Mouse (Mus musculus): Measurements from ENCODE around the gene Snap47. TPM values are rescaled to one million over a fixed set of nuclear protein-coding genes. Genes with fewer than 3 reads are reported as not detected.

Gene Snap47
- polyA plus RNA-seq, 1 experiment from 2014 or later, result 54.0 TPM

DNA sequence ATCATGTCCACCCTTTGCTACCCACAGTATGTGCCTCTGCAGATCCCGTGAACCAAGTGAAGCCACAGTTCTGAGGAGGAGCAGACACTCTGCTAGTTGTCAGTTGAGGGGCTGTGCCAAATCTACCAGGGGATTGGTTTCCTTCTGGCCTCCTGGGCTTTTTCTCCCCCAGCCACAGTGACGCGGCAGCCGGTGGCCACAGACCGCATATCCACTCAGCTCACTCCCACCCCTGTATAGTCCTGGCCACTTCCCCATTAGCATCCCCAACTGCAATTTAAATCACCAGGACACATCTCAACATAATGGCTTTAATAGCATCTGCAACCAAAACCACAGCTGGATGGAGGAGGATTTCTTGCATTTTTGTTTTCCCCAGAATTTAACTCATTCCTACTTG lies 32.3 kb downstream of the Snap47 start:
- H3K4me1 ChIP-seq (ENCODE audit: insufficient read depth, low read depth, low read length), result no peaks in the 10 kb centered on the region; the same call in 1 of the 2 replicates
- WGBS, result 90% methylated on average over 3 of the region's 5 CpGs
- H3K27me3 ChIP-seq (replicated peaks; ENCODE audit: insufficient read depth, low read length), result no peaks in the 10 kb centered on the region
- no peak for ATAC-seq
- no peaks in the 10 kb centered on the region; the same call in 1 of the 2 replicates for H3K36me3 ChIP-seq (ENCODE audit: insufficient read depth, low read length)
- H3K4me2 ChIP-seq (replicated peaks; ENCODE audit: low read depth, low read length), result no peak overlapping the region
- no peak overlapping the region for H3K4me3 ChIP-seq (ENCODE audit: low read depth, low read length)
- no peak for TF ChIP-seq EP300 (IDR thresholded peaks at IDR 0.05)
- TF ChIP-seq CTCF (IDR thresholded peaks at IDR 0.05), result no peak
- no peak overlapping the region for H3K9ac ChIP-seq (replicated peaks; ENCODE audit: low read depth)
- no peaks in the 10 kb centered on the region for H3K9me3 ChIP-seq (ENCODE audit: low read length)
- H3K27ac ChIP-seq (ENCODE audit: low read length), result no peak overlapping the region
- no peak for DNase-seq (ENCODE audit: low spot score)

DNA sequence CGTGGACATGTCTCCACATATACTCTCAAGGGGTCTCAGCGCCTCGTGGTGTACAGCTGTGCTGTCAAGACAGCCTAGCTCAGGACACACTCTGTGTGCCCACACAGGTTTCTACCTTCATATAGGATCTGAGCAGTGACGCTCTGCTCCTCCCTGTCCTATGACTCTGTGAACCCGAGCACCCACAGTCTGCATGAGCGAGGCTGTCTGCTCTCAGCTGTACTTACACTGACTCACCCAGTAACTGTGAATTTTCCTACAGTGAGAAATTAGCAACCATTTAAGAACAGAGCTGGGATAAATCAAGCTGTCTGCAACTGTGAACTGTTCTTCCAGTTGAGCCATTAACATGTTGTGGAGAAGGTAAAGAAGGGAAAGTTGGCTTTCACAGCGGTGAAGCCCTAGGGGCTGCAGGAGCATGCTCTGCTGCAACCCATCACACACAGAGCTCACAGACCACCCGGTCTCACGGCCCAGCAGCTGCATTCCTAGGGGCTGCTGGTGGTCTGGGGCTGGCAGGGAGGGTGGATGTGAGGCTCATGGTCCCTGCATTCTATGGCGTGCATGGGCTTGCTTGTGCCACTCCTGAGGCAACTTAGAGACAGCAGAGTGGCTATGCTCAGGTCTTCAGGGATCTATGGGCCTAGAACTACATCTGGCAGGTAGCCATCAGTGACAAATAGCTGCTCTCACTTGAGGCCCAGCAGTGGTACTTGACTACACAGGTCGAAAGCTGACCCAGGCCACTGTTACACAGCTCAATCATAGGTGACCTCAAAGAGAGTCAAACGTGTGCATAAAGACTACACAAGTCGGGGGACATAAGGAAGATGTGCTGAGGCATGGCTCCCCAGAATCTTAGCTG lies 37.8 kb downstream of the Snap47 start:
- Histone ChIP-seq H3K4me2 (replicated peaks; ENCODE audit: low read depth, low read length) (no peak overlapping the region), H3K27me3 (replicated peaks; ENCODE audit: insufficient read depth, low read length) (no peaks in the 10 kb centered on the region), H3K9me3 (ENCODE audit: low read length) (no peaks in the 10 kb centered on the region), H3K27ac (ENCODE audit: low read length) (no peak overlapping the region), H3K36me3 (ENCODE audit: insufficient read depth, low read length) (no peaks in the 10 kb centered on the region), H3K4me3 (ENCODE audit: low read depth, low read length) (no peak overlapping the region), H3K9ac (replicated peaks; ENCODE audit: low read depth) (no peak overlapping the region), H3K4me1 (ENCODE audit: insufficient read depth, low read depth, low read length) (no peaks in the 10 kb centered on the region; the same call in 1 of the 2 replicates)
- 79% methylated on average over 13 of the region's 13 CpGs for WGBS
- DNase-seq (ENCODE audit: low spot score) (no peak), ATAC-seq (no peak)
- TF ChIP-seq CTCF (IDR thresholded peaks at IDR 0.05) (no peak), EP300 (IDR thresholded peaks at IDR 0.05) (no peak)

DNA sequence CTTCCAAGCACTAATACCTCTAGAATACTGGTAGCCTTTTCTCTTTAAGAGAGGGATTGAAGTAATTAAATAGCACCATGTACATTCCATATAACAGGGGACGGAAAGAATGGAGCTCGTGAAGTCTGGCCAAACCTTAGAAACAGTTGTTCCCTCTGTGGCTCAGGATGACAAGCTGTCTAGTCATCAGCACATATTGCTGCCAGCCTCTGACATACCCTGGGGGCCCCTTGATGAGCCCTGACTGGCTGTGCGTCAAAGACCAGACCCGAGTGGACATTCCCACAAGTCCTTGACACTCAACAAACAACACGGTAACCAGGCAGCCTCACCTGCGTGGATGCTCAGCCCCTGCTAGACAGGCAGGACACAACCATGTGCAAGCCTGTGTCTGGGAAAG lies 38.9 kb downstream of the Snap47 start:
- H3K9me3 ChIP-seq (ENCODE audit: low read length), result no peaks in the 10 kb centered on the region
- H3K27ac ChIP-seq (ENCODE audit: low read length), result no peak overlapping the region
- H3K4me3 ChIP-seq (ENCODE audit: low read depth, low read length), result no peak overlapping the region
- H3K4me1 ChIP-seq (ENCODE audit: insufficient read depth, low read depth, low read length), result no peaks in the 10 kb centered on the region; the same call in 1 of the 2 replicates
- 67% methylated on average over 6 of the region's 6 CpGs for WGBS
- H3K27me3 ChIP-seq (replicated peaks; ENCODE audit: insufficient read depth, low read length), result no peaks in the 10 kb centered on the region
- TF ChIP-seq CTCF (IDR thresholded peaks at IDR 0.05) (no peak), EP300 (IDR thresholded peaks at IDR 0.05) (no peak)
- no peak for DNase-seq (ENCODE audit: low spot score)
- no peak overlapping the region for H3K4me2 ChIP-seq (replicated peaks; ENCODE audit: low read depth, low read length)
- ATAC-seq, result no peak; the same call in 1 of the 2 replicates
- no peak overlapping the region for H3K9ac ChIP-seq (replicated peaks; ENCODE audit: low read depth)
- H3K36me3 ChIP-seq (ENCODE audit: insufficient read depth, low read length), result peaks cover 7% of the 10 kb centered on the region; the same call in 1 of the 2 replicates

DNA sequence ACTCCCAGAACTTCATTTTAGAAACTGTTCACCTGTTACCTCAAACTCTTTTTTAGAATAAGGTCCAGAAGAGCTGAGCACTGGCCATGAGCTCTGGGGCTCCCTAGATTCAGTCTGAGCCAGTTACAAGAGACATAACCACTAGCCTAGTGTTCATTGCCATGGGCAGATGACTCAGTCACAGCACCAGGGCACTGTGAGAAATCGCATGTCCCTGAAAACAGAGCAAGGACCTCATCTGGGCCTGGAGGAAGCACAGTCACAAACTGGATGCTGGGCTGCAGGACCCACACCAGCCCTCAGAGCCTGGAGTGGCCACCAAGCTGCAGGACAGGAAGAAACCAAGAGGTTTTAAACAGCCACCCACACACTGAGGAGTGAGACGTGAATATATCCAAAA lies 40.1 kb downstream of the Snap47 start:
- ATAC-seq, result no peak
- 47% methylated on average over 2 of the region's 2 CpGs for WGBS

DNA sequence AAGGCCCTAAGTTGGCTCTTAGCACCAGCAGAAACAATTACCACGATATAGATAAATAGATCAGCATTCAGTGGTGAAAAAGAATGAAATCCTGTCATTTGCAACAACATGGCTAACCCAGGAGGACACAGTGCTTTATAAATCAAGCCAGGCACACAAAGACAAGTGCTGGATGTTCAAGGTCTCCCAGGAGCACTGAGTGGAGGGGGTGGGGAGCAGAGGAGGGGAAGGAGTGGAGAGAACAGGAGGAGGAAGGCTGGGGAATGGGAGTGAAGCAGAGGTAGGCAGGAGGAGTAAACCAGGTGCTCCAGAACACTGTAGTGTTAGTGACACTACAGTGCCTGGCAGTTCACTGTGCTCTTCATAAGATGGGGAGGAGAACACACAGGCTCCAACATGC lies 45.2 kb downstream of the Snap47 start:
- H3K36me3 ChIP-seq (ENCODE audit: insufficient read depth, low read length), result peaks cover 7% of the 10 kb centered on the region; the same call in 1 of the 2 replicates
- ATAC-seq (no peak), DNase-seq (ENCODE audit: low spot score) (no peak)
- H3K27me3 ChIP-seq (replicated peaks; ENCODE audit: insufficient read depth, low read length), result no peaks in the 10 kb centered on the region
- no peaks in the 10 kb centered on the region; the same call in 1 of the 2 replicates for H3K4me1 ChIP-seq (ENCODE audit: insufficient read depth, low read depth, low read length)
- H3K9me3 ChIP-seq (ENCODE audit: low read length), result no peaks in the 10 kb centered on the region
- TF ChIP-seq CTCF (IDR thresholded peaks at IDR 0.05), result no peak
- TF ChIP-seq EP300 (IDR thresholded peaks at IDR 0.05), result no peak
- H3K4me3 ChIP-seq (ENCODE audit: low read depth, low read length), result no peak overlapping the region
- no peak overlapping the region for H3K9ac ChIP-seq (replicated peaks; ENCODE audit: low read depth)
- H3K4me2 ChIP-seq (replicated peaks; ENCODE audit: low read depth, low read length), result no peak overlapping the region
- no peak overlapping the region for H3K27ac ChIP-seq (ENCODE audit: low read length)
- 88% methylated on average over 1 of the region's 1 CpGs for WGBS

More for the DNA sequence above, 40.1 kb downstream of the Snap47 start:
- Histone ChIP-seq H3K36me3 (ENCODE audit: insufficient read depth, low read length) (peaks cover 7% of the 10 kb centered on the region; the same call in 1 of the 2 replicates), H3K27ac (ENCODE audit: low read length) (no peak overlapping the region), H3K4me3 (ENCODE audit: low read depth, low read length) (no peak overlapping the region), H3K27me3 (replicated peaks; ENCODE audit: insufficient read depth, low read length) (no peaks in the 10 kb centered on the region), H3K9me3 (ENCODE audit: low read length) (no peaks in the 10 kb centered on the region), H3K4me1 (ENCODE audit: insufficient read depth, low read depth, low read length) (no peaks in the 10 kb centered on the region; the same call in 1 of the 2 replicates), H3K4me2 (replicated peaks; ENCODE audit: low read depth, low read length) (no peak overlapping the region), H3K9ac (replicated peaks; ENCODE audit: low read depth) (no peak overlapping the region)
- TF ChIP-seq EP300 (IDR thresholded peaks at IDR 0.05) (no peak), CTCF (IDR thresholded peaks at IDR 0.05) (no peak)
- no peak for DNase-seq (ENCODE audit: low spot score)

DNA sequence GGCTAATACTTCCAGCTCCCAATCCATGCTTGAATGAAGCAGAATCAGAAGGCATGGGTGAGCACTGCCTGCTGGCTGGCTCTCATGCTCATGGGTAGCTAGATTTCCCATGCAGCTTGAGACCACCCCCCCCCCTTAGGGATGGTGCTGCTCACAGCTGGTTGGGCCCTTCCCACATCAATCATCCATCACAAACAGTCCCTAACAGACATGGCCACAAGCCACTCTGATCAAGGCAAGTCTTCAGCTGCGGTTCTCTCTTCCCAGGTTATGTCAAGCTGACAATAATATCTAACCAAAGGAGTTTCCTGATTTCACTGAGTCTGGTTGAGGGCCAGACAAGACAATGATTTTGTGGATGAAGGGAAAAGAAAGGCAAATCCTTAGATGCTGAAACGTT lies 50.1 kb downstream of the Snap47 start:
- Histone ChIP-seq H3K4me3 (ENCODE audit: low read depth, low read length) (no peak overlapping the region), H3K27ac (ENCODE audit: low read length) (no peak overlapping the region), H3K9me3 (ENCODE audit: low read length) (no peaks in the 10 kb centered on the region), H3K36me3 (ENCODE audit: insufficient read depth, low read length) (no peaks in the 10 kb centered on the region), H3K27me3 (replicated peaks; ENCODE audit: insufficient read depth, low read length) (no peaks in the 10 kb centered on the region), H3K4me1 (ENCODE audit: insufficient read depth, low read depth, low read length) (peaks cover 8% of the 10 kb centered on the region; the same call in 1 of the 2 replicates), H3K9ac (replicated peaks; ENCODE audit: low read depth) (no peak overlapping the region), H3K4me2 (replicated peaks; ENCODE audit: low read depth, low read length) (no peak overlapping the region)
- WGBS, result 58% methylated on average over 2 of the region's 2 CpGs
- TF ChIP-seq EP300 (IDR thresholded peaks at IDR 0.05) (no peak), CTCF (IDR thresholded peaks at IDR 0.05) (no peak)
- DNase-seq (ENCODE audit: low spot score) (no peak), ATAC-seq (no peak)
